Mouse (Mus musculus) megakaryocyte, embryonic 14.5 days (primary cell): Measurements from ENCODE around the gene Tcl1b2. TPM values are rescaled to one million over a fixed set of nuclear protein-coding genes. Genes with fewer than 3 reads are reported as not detected.
"Not testable (repeated sequence)": the region's sequence is repeated elsewhere in the genome, so short reads cannot be mapped to it uniquely, and the experiment has no call there.

Experiments used
- H3K27me3 ChIP-seq: replicated peaks from 2 replicates; pipeline ENCODE3; 2012; ENCODE audit warnings: inconsistent platforms
- H3K36me3 ChIP-seq: replicated peaks from 2 replicates; pipeline ENCODE3; 2012; ENCODE audit warnings: low read length, inconsistent platforms, mixed read lengths
- H3K4me1 ChIP-seq: 2 replicates; pipeline ENCODE4 v1.6.1; 2012; ENCODE audit warnings: inconsistent platforms
- H3K4me3 ChIP-seq: replicated peaks from 2 replicates; pipeline ENCODE3; 2012; ENCODE audit warnings: moderate library complexity, mild to moderate bottlenecking, inconsistent platforms
- H3K9me3 ChIP-seq: 2 replicates; pipeline ENCODE4 v1.6.1; 2012; ENCODE audit warnings: inconsistent platforms
- FLI1 ChIP-seq: IDR thresholded peaks from 2 replicates; pipeline ENCODE4 v1.6.1; 2012; ENCODE audit warnings: low read length, inconsistent platforms, mixed read lengths
- GATA1 ChIP-seq: IDR thresholded peaks from 3 replicates; pipeline ENCODE4 v1.6.1; 2012; ENCODE audit warnings: mixed read lengths, low read length, inconsistent platforms, borderline replicate concordance
- polyA plus RNA-seq: library from polyadenylated mRNA; stranded (reverse); fragments of >175 nt; gene quantifications from 2 replicates; pipeline ENCODE4 v1.2.3, GENCODE M21; 2012; ENCODE audit warnings: low replicate concordance; ENCODE audit not compliant: insufficient read depth

The Tcl1b2 gene
- polyA plus RNA-seq, 1 experiment, result not detected

DNA sequence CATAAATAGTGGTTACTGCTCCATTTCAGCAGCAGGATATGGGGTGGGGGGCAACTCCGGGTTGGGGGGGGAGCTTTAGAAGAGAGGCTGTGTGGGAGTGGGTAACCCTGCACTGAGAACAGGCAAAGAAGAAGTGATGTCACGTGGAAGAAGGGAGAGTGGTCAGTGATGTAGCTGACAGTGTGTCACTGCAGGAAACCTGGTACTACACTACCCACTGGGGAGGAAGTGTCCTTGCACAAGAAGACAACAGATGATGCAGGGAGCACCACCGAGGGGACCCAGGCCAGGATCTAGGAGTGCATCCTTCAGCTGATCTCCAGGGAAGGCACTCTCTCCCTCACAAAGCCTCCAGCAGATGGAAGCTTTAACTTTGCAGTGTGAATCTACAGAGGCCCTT, 20.9 kb downstream of the Tcl1b2 start:
- Histone ChIP-seq H3K4me3 (no peak overlapping the region), H3K9me3 (peaks cover 8% of the 10 kb centered on the region), H3K4me1 (no peaks in the 10 kb centered on the region), H3K27me3 (peaks cover 3% of the 10 kb centered on the region), H3K36me3 (no peaks in the 10 kb centered on the region)
- TF ChIP-seq FLI1, result no peak
- TF ChIP-seq GATA1, result no peak

GRCm38 (mm10) chr12:105173366-105173765, 27.6 kb downstream of the Tcl1b2 start:
- Histone ChIP-seq H3K27me3 (no peaks in the 10 kb centered on the region), H3K4me1 (no peaks in the 10 kb centered on the region)
- TF ChIP-seq FLI1 (no peak), GATA1 (no peak)

DNA sequence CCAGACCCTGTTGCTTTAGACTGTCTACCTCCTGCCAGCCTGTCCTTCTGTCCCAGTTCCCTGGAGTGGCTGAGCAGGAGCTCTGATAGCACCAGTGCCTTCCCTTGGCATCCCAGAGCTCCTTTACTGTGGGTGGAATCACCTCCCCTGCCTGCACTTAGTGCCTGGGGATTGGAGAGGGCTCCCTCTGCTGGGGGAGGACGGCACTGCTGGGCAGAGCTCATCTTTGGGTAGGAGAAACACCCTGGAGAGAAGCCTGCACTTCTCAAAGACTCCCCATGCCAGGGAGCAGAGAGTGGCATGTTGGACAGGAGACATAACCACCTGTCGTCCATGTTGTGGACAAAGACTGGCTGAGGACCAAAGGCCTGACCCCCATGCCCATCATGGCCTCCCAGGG, 28.5 kb downstream of the Tcl1b2 start:
- not testable (repeated sequence) for H3K27me3 ChIP-seq, H3K4me1 ChIP-seq, H3K36me3 ChIP-seq

More at GRCm38 (mm10) chr12:105173366-105173765, 27.6 kb downstream of the Tcl1b2 start:
- H3K4me3 ChIP-seq, result no peak overlapping the region
- no peaks in the 10 kb centered on the region for H3K9me3 ChIP-seq
- no peaks in the 10 kb centered on the region for H3K36me3 ChIP-seq

GRCm38 (mm10) chr12:105176044-105176443, 30.2 kb downstream of the Tcl1b2 start, which contains the start of gene Tcl1b5:
Gene Tcl1b5 (plus strand): TSS chr12:105176344.
- H3K9me3 ChIP-seq, H3K4me3 ChIP-seq, H3K4me1 ChIP-seq, H3K36me3 ChIP-seq, H3K27me3 ChIP-seq: not testable (repeated sequence)

More for the DNA sequence above, 28.5 kb downstream of the Tcl1b2 start:
- H3K4me3 ChIP-seq, H3K9me3 ChIP-seq: not testable (repeated sequence)

DNA sequence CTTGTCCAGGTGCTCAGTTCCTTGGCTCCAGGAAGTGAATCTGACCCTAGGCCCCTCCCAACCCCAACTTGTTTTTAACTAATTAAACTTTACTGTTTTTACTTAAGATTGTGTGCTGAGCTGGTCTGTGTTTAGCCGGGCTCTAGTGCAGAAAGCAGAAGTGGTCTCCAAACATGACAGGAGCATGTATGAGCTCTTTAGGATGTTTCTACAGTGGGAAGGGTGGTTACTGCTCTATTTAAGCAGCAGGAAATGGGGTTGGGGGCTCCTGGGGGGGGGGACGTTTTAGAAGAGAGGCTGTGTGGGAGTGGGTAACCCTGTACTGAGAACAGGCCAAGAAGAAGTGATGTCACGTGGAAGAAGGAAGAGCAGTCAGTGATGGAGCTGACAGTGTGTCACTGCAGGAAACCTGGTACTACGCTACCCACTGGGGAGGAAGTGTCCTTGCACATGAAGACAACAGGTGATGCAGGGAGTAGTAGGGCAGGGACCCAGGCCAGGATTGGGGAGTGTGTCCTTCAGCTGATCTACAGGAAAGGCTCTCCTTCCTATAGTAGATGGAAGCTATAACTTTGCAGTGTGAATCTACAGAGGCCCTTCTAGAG, 35.3 kb downstream of the Tcl1b2 start:
- H3K9me3 ChIP-seq, H3K4me1 ChIP-seq, H3K4me3 ChIP-seq, H3K36me3 ChIP-seq, H3K27me3 ChIP-seq: not testable (repeated sequence)

DNA sequence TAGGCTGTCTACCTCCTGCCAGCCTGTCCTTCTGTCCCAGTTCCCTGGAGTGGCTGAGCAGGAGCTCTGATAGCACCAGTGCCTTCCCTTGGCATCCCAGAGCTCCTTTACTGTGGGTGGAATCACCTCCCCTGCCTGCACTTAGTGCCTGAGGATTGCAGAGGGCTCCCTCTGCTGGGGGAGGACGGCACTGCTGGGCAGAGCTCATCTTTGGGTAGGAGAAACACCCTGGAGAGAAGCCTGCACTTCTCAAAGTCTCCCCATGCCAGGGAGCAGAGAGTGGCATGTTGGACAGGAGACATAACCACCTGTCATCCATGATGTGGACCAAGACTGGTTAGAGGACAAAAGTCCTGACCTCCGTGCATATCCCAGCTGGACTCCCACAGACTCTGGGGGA, 43.2 kb downstream of the Tcl1b2 start:
- H3K27me3 ChIP-seq, H3K9me3 ChIP-seq, H3K4me3 ChIP-seq, H3K4me1 ChIP-seq, H3K36me3 ChIP-seq: not testable (repeated sequence)

- not testable (repeated sequence) for H3K4me3 ChIP-seq, H3K9me3 ChIP-seq, H3K36me3 ChIP-seq
These were observed 44.9 kb downstream of the Tcl1b2 start, which contains the start of gene Tcl1b3 for GRCm38 (mm10) chr12:105190743-105191142. Gene Tcl1b3 (plus strand): TSS chr12:105191043.

DNA sequence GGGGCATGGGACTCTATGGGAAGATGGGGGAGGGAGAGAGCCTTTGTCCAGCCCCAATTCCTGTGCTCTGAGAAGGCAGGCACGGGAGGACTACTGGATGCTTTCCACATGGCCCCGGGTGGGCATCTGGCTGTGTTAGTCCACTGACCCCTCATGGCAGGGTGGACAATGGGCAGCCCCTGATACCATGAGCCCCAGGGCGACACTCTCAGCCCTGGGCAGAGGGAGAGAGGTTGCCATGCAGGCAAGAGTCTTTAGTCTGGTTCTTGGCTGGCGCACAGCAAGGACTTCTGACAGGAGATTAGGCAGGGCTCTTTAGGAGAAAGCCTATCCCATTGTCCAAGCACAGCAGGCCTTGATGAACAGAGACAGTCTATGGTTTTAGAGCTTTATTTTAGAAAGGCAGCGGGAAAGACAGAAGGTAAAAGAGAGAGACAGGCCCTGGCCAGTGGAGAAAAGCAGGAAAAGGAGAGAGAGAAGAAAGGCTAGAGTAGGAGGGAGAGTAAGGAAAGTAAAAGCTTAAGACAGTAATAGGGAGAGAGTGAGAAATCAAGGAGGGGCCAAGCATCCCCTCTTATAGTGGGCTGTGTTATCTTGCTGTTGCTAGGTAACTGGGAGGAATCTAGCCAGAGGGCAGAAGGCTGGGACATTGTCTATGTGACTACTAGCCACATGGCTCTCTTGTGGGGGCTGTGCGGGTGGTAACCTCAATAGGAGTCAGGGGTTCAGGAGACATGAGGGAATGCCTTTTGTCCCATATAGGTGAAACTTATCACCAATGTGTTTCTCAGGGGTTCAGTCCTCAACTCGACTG, 54.1 kb downstream of the Tcl1b2 start:
- H3K27me3 ChIP-seq, H3K4me1 ChIP-seq: not testable (repeated sequence)

More at GRCm38 (mm10) chr12:105190743-105191142, 44.9 kb downstream of the Tcl1b2 start, which contains the start of gene Tcl1b3:
- H3K27me3 ChIP-seq, H3K4me1 ChIP-seq: not testable (repeated sequence)

DNA sequence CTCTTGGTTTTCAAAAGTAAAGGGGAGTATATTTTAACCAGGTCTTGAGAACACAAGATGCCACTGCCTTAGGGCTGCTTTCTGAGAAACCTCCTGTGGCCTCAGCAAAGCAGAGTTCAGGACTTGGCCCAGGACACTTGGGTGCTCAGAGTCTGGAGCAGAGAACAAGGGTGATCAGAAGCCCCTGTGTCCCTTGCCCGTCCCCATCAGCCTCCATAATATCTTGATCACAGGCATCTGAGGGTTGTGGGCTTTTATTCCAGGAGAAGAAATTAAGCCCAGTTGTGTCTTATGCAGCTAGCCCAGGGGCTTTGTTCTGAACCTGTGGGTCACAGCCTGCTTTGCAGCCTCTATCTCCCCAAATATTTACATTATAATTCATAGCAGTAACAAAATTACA, 55.8 kb downstream of the Tcl1b2 start, which contains the start of gene Tcl1b4:
Tcl1b4 (plus strand) TSS at position 301 of the 400 bp plus-strand sequence.
- H3K36me3 ChIP-seq, H3K4me1 ChIP-seq, H3K27me3 ChIP-seq, H3K9me3 ChIP-seq, H3K4me3 ChIP-seq: not testable (repeated sequence)

More for the DNA sequence above, 54.1 kb downstream of the Tcl1b2 start:
- H3K9me3 ChIP-seq, H3K4me3 ChIP-seq, H3K36me3 ChIP-seq: not testable (repeated sequence)

Other genes starting within 250 kb of the Tcl1b2 start
- gene Syne3, start 136.2 kb upstream of the Tcl1b2 start, polyA plus RNA-seq, result 4.2 and 6.8 TPM in 2 replicates
- 46.1 and 131 TPM in 2 replicates for gene Glrx5, start 113.3 kb upstream of the Tcl1b2 start, polyA plus RNA-seq
- gene Tcl1b1, start 13.7 kb downstream of the Tcl1b2 start, polyA plus RNA-seq, result not detected in 2 replicates
- gene Tcl1b5, start 30.3 kb downstream of the Tcl1b2 start, polyA plus RNA-seq, result not detected in 2 replicates
- gene Tcl1b3, start 45.0 kb downstream of the Tcl1b2 start, polyA plus RNA-seq, result not detected in 2 replicates
- gene Tcl1b4, start 55.9 kb downstream of the Tcl1b2 start, polyA plus RNA-seq, result not detected in 2 replicates
- gene Tcl1, start 76.8 kb downstream of the Tcl1b2 start, polyA plus RNA-seq, result not detected in 2 replicates
- not detected in 2 replicates for gene Tunar, start 187.9 kb downstream of the Tcl1b2 start, polyA plus RNA-seq